Mouse (Mus musculus) limb, embryonic 14.5 days (tissue): ENCODE measurements around the gene Adgra1. TPM values are rescaled to one million over a fixed set of nuclear protein-coding genes. Genes with fewer than 3 reads are reported as not detected.
A peak's percentile ranks its signal among the peaks of the same experiment; 100 is the strongest.

Source experiments
- ATAC-seq: fragments of 200-750 bp; cut with Nextera tagmentation; 2 replicates; pipeline ENCODE4 v1.8.0; 2017; ENCODE audit warnings: low read depth, moderate number of reproducible peaks, moderate TSS enrichment; ENCODE audit not compliant: low FRiP score
- DNase-seq: peaks from one replicate; pipeline ENCODE4 v3.0.0-alpha.2; 2015; ENCODE audit warnings: low spot score
- H3K27ac ChIP-seq: fragments of 300-500 bp; sonication (generic); replicated peaks from 2 replicates; pipeline ENCODE4 v1.5.1; 2014; ENCODE audit warnings: low read depth, mild to moderate bottlenecking, low read length, moderate library complexity, mixed read lengths
- H3K27me3 ChIP-seq: fragments of 300-500 bp; sonication (generic); 2 replicates; pipeline ENCODE4 v1.6.1; 2014; ENCODE audit warnings: low read length, mixed read lengths; ENCODE audit not compliant: control insufficient read depth, insufficient read depth
- H3K36me3 ChIP-seq: fragments of 300-500 bp; sonication (generic); 2 replicates; pipeline ENCODE4 v1.6.1; 2014; ENCODE audit warnings: mild to moderate bottlenecking, low read length, moderate library complexity, mixed read lengths; ENCODE audit not compliant: control insufficient read depth, insufficient read depth
- H3K4me1 ChIP-seq: fragments of 300-500 bp; sonication (generic); 2 replicates; pipeline ENCODE4 v1.6.1; 2014; ENCODE audit warnings: antibody characterized with exemption, low read length, mixed read lengths; ENCODE audit not compliant: control insufficient read depth, insufficient read depth
- H3K4me2 ChIP-seq: fragments of 300-500 bp; sonication (generic); replicated peaks from 2 replicates; pipeline ENCODE4 v1.6.1; 2014; ENCODE audit warnings: low read depth, mild to moderate bottlenecking, low read length, moderate library complexity; ENCODE audit not compliant: severe bottlenecking
- H3K4me3 ChIP-seq: fragments of 300-500 bp; sonication (generic); replicated peaks from 2 replicates; pipeline ENCODE4 v1.5.1; 2014; ENCODE audit warnings: low read length
- H3K9ac ChIP-seq: fragments of 300-500 bp; sonication (generic); 2 replicates; pipeline ENCODE4 v1.6.1; 2014; ENCODE audit warnings: mild to moderate bottlenecking, low read depth, low read length, moderate library complexity; ENCODE audit not compliant: severe bottlenecking
- H3K9me3 ChIP-seq: fragments of 300-500 bp; sonication (generic); 2 replicates; pipeline ENCODE4 v1.6.1; 2016; ENCODE audit warnings: low read length; ENCODE audit not compliant: control insufficient read depth
- POLR2A ChIP-seq: fragments of 200-500 bp; IDR thresholded peaks from 2 replicates; pipeline ENCODE4 v1.8.0; 2012; ENCODE audit warnings: inconsistent platforms, mild to moderate bottlenecking, moderate library complexity, borderline replicate concordance; ENCODE audit not compliant: insufficient read depth, insufficient read length; ENCODE audit errors: extremely low read depth
- WGBS: fragments of 180-500 bp; shearing (Covaris S2); extraction: QIAGEN DNeasy Blood & Tissue Kit; methylation state at CpG from one replicate; pipeline ENCODE4 v1.1.7; 2014; 5-methylcytosine and 5-hydroxymethylcytosine counted together
- polyA plus RNA-seq, 2 experiments: library from polyadenylated mRNA; depleted of rRNA in 1 of 2; stranded (reverse) in 1 of 2; unstranded in 1 of 2; fragments of >200 nt; fragmentation: Nextera tagmentation in 1 of 2; extraction: Ambion mirVana in 1 of 2; gene quantifications; 2 replicates each; pipeline versions ENCODE4 v1.2.1 to v1.2.3; 2012 to 2014

The Adgra1 gene
- 0.16 and 0.19 TPM in 2 replicates for polyA plus RNA-seq (2012; rRNA removed)
- 0.40 and 0.57 TPM in 2 replicates for polyA plus RNA-seq (2014; fragmentation: Nextera tagmentation; extraction: Ambion mirVana)

GRCm38 (mm10) chr7:139834036-139834435 is at the start of gene Adgra1:
TSS of gene Adgra1 (plus strand) at chr7:139834174.
- H3K4me1 ChIP-seq = peaks cover 7% of the 10 kb centered on the region; the same call in 1 of the 2 replicates
- WGBS = under 1% methylated on average over 27 of the region's 27 CpGs
- peaks cover 31% of the 10 kb centered on the region; the same call in 1 of the 2 replicates for H3K27me3 ChIP-seq
- DNase-seq (peak; percentile 55), ATAC-seq (peak; percentile 80)
- H3K4me3 ChIP-seq = peak within 1 kb of the TSS; percentile 18
- H3K27ac ChIP-seq = no peak within 1 kb of the TSS
- no peaks in the 10 kb centered on the region for H3K9me3 ChIP-seq
- TF ChIP-seq POLR2A = no peak
- peak within 1 kb of the TSS; percentile 44 for H3K4me2 ChIP-seq
- no peaks in the 10 kb centered on the region for H3K36me3 ChIP-seq
- H3K9ac ChIP-seq = 0 out of 2 replicates have a peak within 1 kb of the TSS, but pooled peaks have one; percentile 25

- no peak for ATAC-seq
- TF ChIP-seq POLR2A = no peak
- 77% methylated on average over 2 of the region's 2 CpGs for WGBS
Observed at GRCm38 (mm10) chr7:139787382-139787781, 46.6 kb upstream of the Adgra1 start.

GRCm38 (mm10) chr7:139788927-139789326 is 45.0 kb upstream of the Adgra1 start:
- no peak for DNase-seq
- no peak for ATAC-seq
- no peaks in the 10 kb centered on the region for H3K27me3 ChIP-seq
- TF ChIP-seq POLR2A = no peak
- H3K4me2 ChIP-seq = no peak overlapping the region
- no peaks in the 10 kb centered on the region for H3K4me1 ChIP-seq
- no peak overlapping the region for H3K27ac ChIP-seq
- 87% methylated on average over 11 of the region's 11 CpGs for WGBS
- H3K9me3 ChIP-seq = no peaks in the 10 kb centered on the region
- H3K9ac ChIP-seq = no peak overlapping the region
- H3K4me3 ChIP-seq = no peak overlapping the region
- no peaks in the 10 kb centered on the region for H3K36me3 ChIP-seq

More at GRCm38 (mm10) chr7:139787382-139787781, 46.6 kb upstream of the Adgra1 start:
- no peak overlapping the region for H3K4me3 ChIP-seq
- no peaks in the 10 kb centered on the region for H3K36me3 ChIP-seq
- no peaks in the 10 kb centered on the region for H3K4me1 ChIP-seq
- H3K9me3 ChIP-seq = no peaks in the 10 kb centered on the region
- no peak for DNase-seq
- H3K4me2 ChIP-seq = no peak overlapping the region
- no peak overlapping the region for H3K27ac ChIP-seq
- H3K27me3 ChIP-seq = no peaks in the 10 kb centered on the region
- H3K9ac ChIP-seq = no peak overlapping the region

GRCm38 (mm10) chr7:139789718-139790117 is 44.3 kb upstream of the Adgra1 start:
- Histone ChIP-seq H3K4me3 (no peak overlapping the region), H3K9ac (no peak overlapping the region), H3K36me3 (no peaks in the 10 kb centered on the region), H3K27me3 (no peaks in the 10 kb centered on the region), H3K4me2 (no peak overlapping the region), H3K9me3 (no peaks in the 10 kb centered on the region), H3K4me1 (no peaks in the 10 kb centered on the region), H3K27ac (no peak overlapping the region)
- DNase-seq (no peak), ATAC-seq (no peak)
- WGBS = 70% methylated on average over 4 of the region's 4 CpGs
- no peak for TF ChIP-seq POLR2A

- ATAC-seq = no peak
- no peaks in the 10 kb centered on the region for H3K4me1 ChIP-seq
- no peaks in the 10 kb centered on the region for H3K9me3 ChIP-seq
- 73% methylated on average over 9 of the region's 9 CpGs for WGBS
- H3K4me3 ChIP-seq = no peak overlapping the region
- no peak for DNase-seq
- H3K27me3 ChIP-seq = no peaks in the 10 kb centered on the region
- no peak overlapping the region for H3K27ac ChIP-seq
- H3K36me3 ChIP-seq = no peaks in the 10 kb centered on the region
- no peak overlapping the region for H3K4me2 ChIP-seq
- TF ChIP-seq POLR2A = no peak
- H3K9ac ChIP-seq = no peak overlapping the region
Observed at GRCm38 (mm10) chr7:139791601-139792000, 42.4 kb upstream of the Adgra1 start.

GRCm38 (mm10) chr7:139795004-139795605 is 38.9 kb upstream of the Adgra1 start:
- Histone ChIP-seq H3K4me2 (no peak overlapping the region), H3K4me3 (no peak overlapping the region), H3K9ac (no peak overlapping the region), H3K9me3 (no peaks in the 10 kb centered on the region), H3K36me3 (no peaks in the 10 kb centered on the region), H3K27ac (no peak overlapping the region), H3K4me1 (no peaks in the 10 kb centered on the region), H3K27me3 (no peaks in the 10 kb centered on the region)
- 84% methylated on average over 9 of the region's 9 CpGs for WGBS
- ATAC-seq (no peak), DNase-seq (no peak)
- TF ChIP-seq POLR2A = no peak
